Mouse (Mus musculus) G1E (cell line): ENCODE measurements around the gene Tmem219. TPM values are rescaled to one million over a fixed set of nuclear protein-coding genes. Genes with fewer than 3 reads are reported as not detected.

Experiments
- ATAC-seq: 2 replicates; pipeline ENCODE4 v1.8.0; 2016; ENCODE audit warnings: mild to moderate bottlenecking; ENCODE audit not compliant: insufficient number of reproducible peaks, poor library complexity, low FRiP score, severe bottlenecking; ENCODE audit errors: extremely low read depth
- DNase-seq: peaks from one replicate; pipeline ENCODE4 v3.0.0; 2012; ENCODE audit warnings: low spot score
- H3K27me3 ChIP-seq: 2 replicates; pipeline ENCODE4 v1.6.1; 2012; ENCODE audit warnings: mild to moderate bottlenecking, low read length, inconsistent platforms; ENCODE audit not compliant: insufficient read depth
- H3K36me3 ChIP-seq: replicated peaks from 2 replicates; pipeline ENCODE3; 2012; ENCODE audit warnings: mild to moderate bottlenecking, inconsistent platforms
- H3K4me1 ChIP-seq: 2 replicates; pipeline ENCODE4 v1.6.1; 2012; ENCODE audit warnings: low read depth, low read length, inconsistent platforms, mixed read lengths; ENCODE audit not compliant: insufficient read depth
- H3K4me3 ChIP-seq: 2 replicates; pipeline ENCODE4 v1.5.1; 2012; ENCODE audit warnings: low read depth, mild to moderate bottlenecking, inconsistent platforms, low read length, moderate library complexity, mixed read lengths
- H3K9me3 ChIP-seq: replicated peaks from 2 replicates; pipeline ENCODE4 v1.6.1; 2012; ENCODE audit warnings: inconsistent platforms
- CTCF ChIP-seq: IDR thresholded peaks from 2 replicates; pipeline ENCODE4 v1.5.1; 2012; ENCODE audit warnings: low read depth, low read length, inconsistent platforms, mixed read lengths
- GATA1 ChIP-seq: IDR thresholded peaks from 2 replicates; pipeline ENCODE4 v1.6.1; 2012; ENCODE audit warnings: borderline replicate concordance, low read length, inconsistent platforms, mixed read lengths
- GATA2 ChIP-seq: IDR thresholded peaks from 2 replicates; pipeline ENCODE4 v1.6.1; 2012; ENCODE audit warnings: low read depth, low read length, inconsistent platforms, borderline replicate concordance
- POLR2AphosphoS5 ChIP-seq: IDR thresholded peaks from 2 replicates; pipeline ENCODE4 v1.6.1; 2012; ENCODE audit warnings: low read depth, low read length, inconsistent platforms; ENCODE audit not compliant: insufficient replicate concordance
- TAL1 ChIP-seq: conservative IDR thresholded peaks from 2 replicates; pipeline ENCODE4 v1.6.1; 2012; ENCODE audit warnings: low read depth, low read length, inconsistent platforms, mixed read lengths
- polyA plus RNA-seq: library from polyadenylated mRNA; stranded (reverse); fragments of >175 nt; gene quantifications from 2 replicates; pipeline ENCODE4 v1.2.3, GENCODE M21; 2012
- total RNA-seq, 2 experiments: library from RNA; stranded (forward) in 1 of 2; stranded (reverse) in 1 of 2; fragments of 200-1000 nt in 1 of 2; fragments of >200 nt in 1 of 2; fragmentation: Nextera tagmentation in 1 of 2; gene quantifications; 2 replicates each; pipeline ENCODE4 v1.2.3; 2014 to 2017

Gene Tmem219
- total and polyA plus RNA-seq, 3 experiments = 32.9 to 66.6 (median 38.7) TPM

- Histone ChIP-seq H3K36me3 (peaks cover 84% of the 10 kb centered on the region), H3K4me3 (peak within 1 kb of the TSS; percentile 75), H3K4me1 (peaks cover 75% of the 10 kb centered on the region), H3K9me3 (0 out of 2 replicates have a peak, but pooled peaks cover 3% of the 10 kb centered on the region), H3K27me3 (no peaks in the 10 kb centered on the region)
- TF ChIP-seq POLR2AphosphoS5 = no peak; the same call in 1 of the 2 replicates
- TF ChIP-seq GATA2 = no peak
- no peak for TF ChIP-seq GATA1
- TF ChIP-seq CTCF = no peak
- TF ChIP-seq TAL1 = no peak
- peak; percentile 17; the same call in 1 of the 2 replicates for ATAC-seq
- DNase-seq = peak; percentile 84
Observed at GRCm38 (mm10) chr7:126862147-126862784, 60.5 kb downstream of the Tmem219 start, which contains the start of gene Ino80e. Gene Ino80e, minus strand, starts transcription at chr7:126862377.

GRCm38 (mm10) chr7:126861429-126862130 lies 61.1 kb downstream of the Tmem219 start, which contains the start of gene Hirip3:
Gene Hirip3, plus strand, starts transcription at chr7:126861972.
- peaks cover 84% of the 10 kb centered on the region for H3K36me3 ChIP-seq
- ATAC-seq (peak; percentile 81), DNase-seq (peak; percentile 93)
- H3K27me3 ChIP-seq = no peaks in the 10 kb centered on the region
- no peak for TF ChIP-seq TAL1
- no peak for TF ChIP-seq GATA2
- TF ChIP-seq POLR2AphosphoS5 = no peak
- no peak for TF ChIP-seq CTCF
- no peak for TF ChIP-seq GATA1
- H3K4me3 ChIP-seq = peak within 1 kb of the TSS; percentile 75
- H3K9me3 ChIP-seq = 0 out of 2 replicates have a peak, but pooled peaks cover 3% of the 10 kb centered on the region
- peaks cover 82% of the 10 kb centered on the region for H3K4me1 ChIP-seq

DNA sequence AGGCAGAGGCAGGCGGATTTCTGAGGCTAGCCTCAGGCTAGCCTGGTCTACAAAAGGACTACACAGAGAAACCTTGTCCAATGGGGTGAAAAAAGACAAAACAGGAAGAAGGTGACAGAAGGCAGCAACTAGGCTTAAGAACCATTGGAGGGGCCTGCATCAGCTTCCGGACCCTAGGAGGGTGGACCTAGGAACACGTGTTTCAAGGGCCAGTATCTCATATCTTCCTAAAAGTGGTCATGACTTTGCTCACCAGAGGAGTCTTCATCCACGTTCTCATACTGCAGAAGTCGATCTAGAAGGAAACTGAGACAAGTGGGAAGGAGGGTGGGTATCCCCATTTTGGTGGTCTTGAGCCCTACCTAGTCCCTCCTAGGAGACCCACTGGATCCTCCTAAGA lies 61.7 kb downstream of the Tmem219 start:
- Histone ChIP-seq H3K9me3 (0 out of 2 replicates have a peak, but pooled peaks cover 3% of the 10 kb centered on the region), H3K27me3 (no peaks in the 10 kb centered on the region), H3K36me3 (peaks cover 84% of the 10 kb centered on the region), H3K4me1 (peaks cover 83% of the 10 kb centered on the region), H3K4me3 (peak overlapping the region; percentile 75)
- no peak for DNase-seq
- ATAC-seq = no peak
- TF ChIP-seq GATA1 (no peak), CTCF (no peak), GATA2 (no peak)

- Histone ChIP-seq H3K27me3 (no peaks in the 10 kb centered on the region), H3K4me3 (peak overlapping the region; percentile 36; the same call in 1 of the 2 replicates), H3K9me3 (no peaks in the 10 kb centered on the region), H3K36me3 (peaks cover 93% of the 10 kb centered on the region), H3K4me1 (peaks cover 83% of the 10 kb centered on the region)
- TF ChIP-seq GATA1 (no peak), TAL1 (no peak), POLR2AphosphoS5 (no peak), CTCF (no peak), GATA2 (no peak)
- DNase-seq = no peak
- ATAC-seq = no peak
Observed at GRCm38 (mm10) chr7:126856741-126857420, 65.8 kb downstream of the Tmem219 start.

DNA sequence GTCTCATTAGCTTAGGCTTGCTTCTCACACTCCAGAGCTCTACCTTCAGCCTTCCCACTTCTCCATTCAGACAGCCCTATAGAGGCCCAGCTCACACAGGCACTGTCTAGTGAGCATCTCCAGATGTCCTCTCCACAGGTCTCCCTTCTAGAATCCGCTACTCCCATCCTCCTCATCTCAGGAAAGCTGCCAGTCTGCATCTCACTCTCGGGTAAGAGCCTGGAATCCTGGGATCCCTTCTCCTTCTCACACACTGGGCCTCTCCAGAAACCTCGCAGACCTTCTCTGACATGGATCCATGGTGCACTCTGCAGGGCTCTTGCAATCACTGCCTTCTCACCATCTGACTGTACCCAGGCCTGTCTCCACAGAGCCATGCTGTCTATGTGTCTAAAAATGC lies 67.1 kb downstream of the Tmem219 start:
- no peaks in the 10 kb centered on the region for H3K9me3 ChIP-seq
- no peak for TF ChIP-seq GATA1
- TF ChIP-seq TAL1 = no peak
- TF ChIP-seq POLR2AphosphoS5 = no peak
- TF ChIP-seq GATA2 = no peak
- no peak for TF ChIP-seq CTCF
- H3K4me1 ChIP-seq = peaks cover 76% of the 10 kb centered on the region
- H3K36me3 ChIP-seq = peaks cover 100% of the 10 kb centered on the region
- no peaks in the 10 kb centered on the region for H3K27me3 ChIP-seq
- H3K4me3 ChIP-seq = no peak overlapping the region
- no peak for DNase-seq
- ATAC-seq = no peak

DNA sequence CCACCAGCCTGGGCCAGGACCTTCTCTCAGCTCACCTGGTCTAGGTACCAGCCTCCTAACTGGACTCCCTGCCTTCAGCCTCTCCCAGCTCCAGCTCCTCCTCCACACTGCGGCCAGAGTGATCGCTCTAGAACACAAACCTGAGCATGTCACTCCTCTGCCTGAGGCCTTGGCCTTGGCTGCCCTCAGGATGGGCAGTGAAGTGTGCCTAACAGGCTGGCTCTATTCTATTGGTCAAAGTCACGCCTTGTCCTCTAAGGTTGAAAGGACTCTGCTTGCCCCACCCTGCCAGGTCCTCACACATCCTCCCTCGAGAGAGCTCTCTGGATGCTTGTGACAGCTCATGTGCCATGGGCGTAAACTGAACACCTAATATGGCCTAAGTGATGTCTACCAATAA lies 69.3 kb downstream of the Tmem219 start:
- H3K27me3 ChIP-seq = peaks cover 19% of the 10 kb centered on the region
- DNase-seq = no peak
- no peak overlapping the region for H3K4me3 ChIP-seq
- H3K4me1 ChIP-seq = peaks cover 55% of the 10 kb centered on the region
- no peak for TF ChIP-seq TAL1
- no peak for ATAC-seq
- no peaks in the 10 kb centered on the region for H3K9me3 ChIP-seq
- peaks cover 83% of the 10 kb centered on the region for H3K36me3 ChIP-seq
